Mouse (Mus musculus) forebrain, embryonic 14.5 days (tissue): Measurements from ENCODE around the gene Uba6. TPM values are rescaled to one million over a fixed set of nuclear protein-coding genes. Genes with fewer than 3 reads are reported as not detected.
A peak's percentile ranks its signal among the peaks of the same experiment; 100 is the strongest.

Source experiments
- ATAC-seq: fragments of 200-750 bp; cut with Nextera tagmentation; 2 replicates; pipeline ENCODE4 v1.8.0; 2017; ENCODE audit warnings: mild to moderate bottlenecking, moderate library complexity
- DNase-seq: peaks from one replicate; pipeline ENCODE4 v3.0.0-alpha.2; 2015; ENCODE audit warnings: low spot score
- H3K27ac ChIP-seq: fragments of 300-500 bp; sonication (generic); 2 replicates; pipeline ENCODE4 v1.5.1; 2014; ENCODE audit warnings: low read depth, mild to moderate bottlenecking, control low read depth, low read length, moderate library complexity
- H3K27me3 ChIP-seq: fragments of 300-500 bp; sonication (generic); replicated peaks from 2 replicates; pipeline ENCODE4 v1.6.1; 2014; ENCODE audit warnings: low read length, control low read depth, mixed read lengths; ENCODE audit not compliant: control insufficient read depth, insufficient read depth
- H3K36me3 ChIP-seq: fragments of 300-500 bp; sonication (generic); 2 replicates; pipeline ENCODE4 v1.6.1; 2014; ENCODE audit warnings: low read length, control low read depth; ENCODE audit not compliant: control insufficient read depth, insufficient read depth
- H3K4me1 ChIP-seq: fragments of 300-500 bp; sonication (generic); 2 replicates; pipeline ENCODE4 v1.6.1; 2014; ENCODE audit warnings: antibody characterized with exemption, low read length, control low read depth; ENCODE audit not compliant: control insufficient read depth, insufficient read depth
- H3K4me2 ChIP-seq: fragments of 300-500 bp; sonication (generic); 2 replicates; pipeline ENCODE4 v1.6.1; 2014; ENCODE audit warnings: mild to moderate bottlenecking, control low read depth, low read length
- H3K4me3 ChIP-seq: fragments of 300-500 bp; sonication (generic); 2 replicates; pipeline ENCODE4 v1.5.1; 2014; ENCODE audit warnings: low read depth, low read length, control low read depth
- H3K9ac ChIP-seq: fragments of 300-500 bp; sonication (generic); 2 replicates; pipeline ENCODE4 v1.6.1; 2014; ENCODE audit warnings: mild to moderate bottlenecking, low read length, control low read depth, moderate library complexity
- H3K9me3 ChIP-seq: fragments of 300-500 bp; sonication (generic); replicated peaks from 2 replicates; pipeline ENCODE4 v1.6.1; 2016; ENCODE audit warnings: low read length, control low read depth, mixed read lengths; ENCODE audit not compliant: control insufficient read depth
- WGBS: fragments of 180-500 bp; shearing (Covaris S2); extraction: QIAGEN DNeasy Blood & Tissue Kit; methylation state at CpG from one replicate; pipeline ENCODE4 v1.1.7; 2014; 5-methylcytosine and 5-hydroxymethylcytosine counted together
- polyA plus RNA-seq: library from polyadenylated mRNA; unstranded; fragments of >200 nt; fragmentation: Nextera tagmentation; extraction: Ambion mirVana; gene quantifications from 2 replicates; pipeline ENCODE4 v1.2.1, GENCODE M21; 2014

Uba6 gene
- polyA plus RNA-seq, 1 experiment from 2014 or later, result 18.9 TPM

GRCm38 (mm10) chr5:86066551-86066929 lies 106.1 kb downstream of the Uba6 start:
- Histone ChIP-seq H3K4me2 (peak overlapping the region; percentile 48), H3K9ac (peak overlapping the region; percentile 54; the same call in 1 of the 2 replicates), H3K27me3 (no peaks in the 10 kb centered on the region), H3K4me3 (peak overlapping the region; percentile 78), H3K9me3 (no peaks in the 10 kb centered on the region), H3K36me3 (no peaks in the 10 kb centered on the region), H3K27ac (no peak overlapping the region; the same call in 1 of the 2 replicates), H3K4me1 (peaks cover 10% of the 10 kb centered on the region; the same call in 1 of the 2 replicates)
- 1% methylated on average over 17 of the region's 17 CpGs for WGBS
- ATAC-seq (peak; percentile 56), DNase-seq (peak; percentile 91)

GRCm38 (mm10) chr5:86065876-86066550 lies 106.6 kb downstream of the Uba6 start:
- Histone ChIP-seq H3K9me3 (no peaks in the 10 kb centered on the region), H3K27ac (peak overlapping the region; percentile 85), H3K9ac (peak overlapping the region; percentile 54), H3K36me3 (no peaks in the 10 kb centered on the region), H3K4me3 (peak overlapping the region; percentile 78), H3K4me1 (peaks cover 10% of the 10 kb centered on the region; the same call in 1 of the 2 replicates), H3K4me2 (peak overlapping the region; percentile 48), H3K27me3 (no peaks in the 10 kb centered on the region)
- DNase-seq (peak; percentile 56), ATAC-seq (peak; percentile 71)
- WGBS, result under 1% methylated on average over 17 of the region's 17 CpGs

DNA sequence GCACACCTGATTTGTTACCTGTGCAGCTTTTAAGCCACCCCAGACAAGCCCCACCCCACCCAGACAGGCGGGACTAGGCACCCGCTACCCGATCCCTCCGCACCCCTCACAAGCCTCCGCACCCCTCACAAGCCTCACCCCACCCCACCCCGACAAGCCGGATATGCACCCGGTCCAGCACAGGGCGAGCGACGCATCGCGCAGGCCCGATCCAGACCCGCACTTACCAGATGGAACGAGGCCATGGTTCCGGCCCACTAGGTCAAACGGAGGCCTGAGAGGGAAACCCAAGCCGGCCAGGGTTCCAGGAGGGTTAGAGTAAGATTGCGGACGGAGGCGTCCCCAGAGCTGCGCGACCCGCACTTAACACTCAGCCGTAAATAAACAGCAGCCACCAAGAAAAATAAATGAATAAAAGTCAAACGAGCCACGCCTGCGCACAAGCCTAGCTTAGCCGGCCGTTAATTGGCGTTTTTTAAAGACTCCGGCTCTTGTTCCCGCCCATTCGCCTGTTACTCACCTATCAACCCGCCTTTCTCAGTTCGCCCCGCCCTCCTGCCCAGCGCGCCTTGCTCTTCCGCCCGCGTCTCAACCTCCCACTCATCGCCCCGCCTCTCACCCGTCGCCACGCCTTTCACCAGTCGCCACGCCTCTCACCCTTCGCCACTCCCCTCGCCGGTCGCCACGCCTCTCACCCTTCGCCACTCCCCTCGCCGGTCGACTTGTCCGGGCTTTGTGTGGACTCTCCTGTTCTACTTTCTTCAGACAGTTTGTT lies 107.3 kb downstream of the Uba6 start, which contains the start of gene Cenpc1:
TSS of gene Cenpc1 (minus strand) at position 483 of the 775 bp plus-strand sequence.
- DNase-seq (peak; percentile 98), ATAC-seq (peak; percentile 94)
- Histone ChIP-seq H3K9me3 (no peaks in the 10 kb centered on the region), H3K9ac (peak within 1 kb of the TSS; percentile 85), H3K4me2 (peak within 1 kb of the TSS; percentile 48), H3K27me3 (no peaks in the 10 kb centered on the region), H3K4me1 (peaks cover 10% of the 10 kb centered on the region; the same call in 1 of the 2 replicates), H3K4me3 (peak within 1 kb of the TSS; percentile 78), H3K27ac (peak within 1 kb of the TSS; percentile 85), H3K36me3 (no peaks in the 10 kb centered on the region)
- WGBS, result under 1% methylated on average over 60 of the region's 60 CpGs

GRCm38 (mm10) chr5:86063501-86063900 lies 109.1 kb downstream of the Uba6 start:
- peak overlapping the region; percentile 48 for H3K4me2 ChIP-seq
- 100% methylated on average over 1 of the region's 1 CpGs for WGBS
- H3K27ac ChIP-seq, result no peak overlapping the region
- H3K9ac ChIP-seq, result no peak overlapping the region
- ATAC-seq (no peak), DNase-seq (no peak)
- no peaks in the 10 kb centered on the region for H3K36me3 ChIP-seq
- H3K27me3 ChIP-seq, result no peaks in the 10 kb centered on the region
- no peaks in the 10 kb centered on the region for H3K9me3 ChIP-seq
- peaks cover 10% of the 10 kb centered on the region; the same call in 1 of the 2 replicates for H3K4me1 ChIP-seq
- H3K4me3 ChIP-seq, result no peak overlapping the region; the same call in none of the 2 replicates

Other genes starting within 250 kb of the Uba6 start
- 36.3 and 43.2 TPM in 2 replicates for gene Cenpc1, start 107.2 kb downstream of the Uba6 start, polyA plus RNA-seq
- 0.12 and 0.14 TPM in 2 replicates for gene Stap1, start 101.1 kb downstream of the Uba6 start, polyA plus RNA-seq
- gene Gnrhr, start 25.1 kb upstream of the Uba6 start, polyA plus RNA-seq, result not detected in 2 replicates
- not detected in 2 replicates for gene Tmprss11c, start 116.5 kb upstream of the Uba6 start, polyA plus RNA-seq
- gene Tmprss11d, start 200.6 kb upstream of the Uba6 start, polyA plus RNA-seq, result not detected in 2 replicates